Mouse (Mus musculus): ENCODE measurements at regions not wholly inside any gene's neighbourhood (a gene's known extent, or its start where the extent isn't known, plus 50 kb on each side); places are given as distances from the start of the nearest gene placed in this dataset.

DNA sequence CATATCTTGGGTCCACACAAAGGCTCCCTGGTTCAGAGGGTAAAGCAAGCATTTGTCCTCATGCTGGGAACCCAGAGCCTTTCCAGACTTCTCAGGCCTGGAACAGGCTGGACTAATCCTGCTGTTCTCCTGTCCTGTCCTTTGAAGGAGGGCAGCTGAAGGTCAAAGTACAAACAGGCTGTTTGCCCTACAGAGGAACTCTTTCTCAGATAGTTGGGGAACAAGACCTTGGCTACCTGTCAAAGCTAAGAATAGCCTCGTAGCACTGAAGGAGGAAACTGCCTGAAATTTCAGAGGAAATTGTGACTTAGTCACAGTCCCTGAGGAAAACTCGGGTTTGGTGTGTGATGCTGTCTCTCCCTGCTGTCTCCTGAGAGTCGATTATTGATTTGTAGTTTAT lies 245.6 kb upstream of the N4bp1 start:
- TF ChIP-seq CTCF (IDR thresholded peaks at IDR 0.05; ENCODE audit: low read depth) = no peak
- TF ChIP-seq EP300 (IDR thresholded peaks at IDR 0.05; ENCODE audit: low read depth) = no peak
